Mouse (Mus musculus) kidney, postnatal 25 days (tissue): ENCODE data around the gene Otud5.
"Not testable (repeated sequence)": the region's sequence is repeated elsewhere in the genome, so short reads cannot be mapped to it uniquely, and the experiment has no call there.

Source experiments
- DNase-seq, 2 experiments: peaks; one replicate each; pipeline ENCODE4 v3.0.0; 2021; ENCODE audit warnings: mixed read lengths in 2 of 2

Gene Otud5

GRCm38 (mm10) chrX:7841163-7842162, at the start of gene Otud5:
TSS of gene Otud5 (plus strand) at chrX:7841364.
- DNase-seq: peak; percentile 96 to 98

GRCm38 (mm10) chrX:7793361-7793760, 47.8 kb upstream of the Otud5 start:
- DNase-seq: peak in 1 of 2 experiments; percentile 9

GRCm38 (mm10) chrX:7795016-7795415, 46.1 kb upstream of the Otud5 start:
- DNase-seq: peak; percentile 56 to 58

GRCm38 (mm10) chrX:7797327-7797726, 43.8 kb upstream of the Otud5 start:
- peak; percentile 28 to 60 for DNase-seq

- DNase-seq: not testable (repeated sequence)
Observed at GRCm38 (mm10) chrX:7802157-7802556, 39.0 kb upstream of the Otud5 start.

- DNase-seq: peak in 1 of 2 experiments; percentile 36
Observed at GRCm38 (mm10) chrX:7815016-7815415, 26.1 kb upstream of the Otud5 start.

GRCm38 (mm10) chrX:7821865-7822779, 19.0 kb upstream of the Otud5 start, which contains the start of gene Kcnd1:
TSS of gene Kcnd1 (plus strand) at chrX:7822289.
- peak; percentile 5 to 33 for DNase-seq

GRCm38 (mm10) chrX:7837146-7837545, 4.0 kb upstream of the Otud5 start:
- no peak for DNase-seq

GRCm38 (mm10) chrX:7840842-7841162, 362 bp upstream of the Otud5 start:
- DNase-seq: no peak

- DNase-seq: peak; percentile 2 to 46
Observed at GRCm38 (mm10) chrX:7842318-7842717, 1.2 kb downstream of the Otud5 start.

- no peak for DNase-seq
Observed at GRCm38 (mm10) chrX:7847845-7848244, 6.7 kb downstream of the Otud5 start.

- peak; percentile 39 to 46 for DNase-seq
Observed at GRCm38 (mm10) chrX:7854578-7854977, 13.4 kb downstream of the Otud5 start.

GRCm38 (mm10) chrX:7859191-7859753, 18.1 kb downstream of the Otud5 start:
- no peak for DNase-seq

GRCm38 (mm10) chrX:7863181-7863580, 22.0 kb downstream of the Otud5 start:
- no peak for DNase-seq

GRCm38 (mm10) chrX:7864551-7864950, 23.4 kb downstream of the Otud5 start:
- DNase-seq: no peak

- no peak for DNase-seq
Observed at GRCm38 (mm10) chrX:7865343-7865742, 24.2 kb downstream of the Otud5 start.

- DNase-seq: no peak
Observed at GRCm38 (mm10) chrX:7865786-7866185, 24.6 kb downstream of the Otud5 start.

GRCm38 (mm10) chrX:7867141-7867540, 26.0 kb downstream of the Otud5 start:
- no peak for DNase-seq

GRCm38 (mm10) chrX:7868506-7868905, 27.3 kb downstream of the Otud5 start:
- no peak for DNase-seq

GRCm38 (mm10) chrX:7869826-7870225, 28.7 kb downstream of the Otud5 start:
- no peak for DNase-seq

- DNase-seq: peak; percentile 86 to 94
Observed at GRCm38 (mm10) chrX:7878007-7878419, 36.8 kb downstream of the Otud5 start, which contains the start of gene Pim2. TSS of gene Pim2 (plus strand) at chrX:7878262.

GRCm38 (mm10) chrX:7878495-7878894, 37.3 kb downstream of the Otud5 start:
- peak in 1 of 2 experiments; percentile 44 for DNase-seq

GRCm38 (mm10) chrX:7879819-7880218, 38.7 kb downstream of the Otud5 start:
- peak; percentile 70 to 86 for DNase-seq
